Mouse (Mus musculus): Measurements from ENCODE around the gene Cyp8b1. TPM values are rescaled to one million over a fixed set of nuclear protein-coding genes. Genes with fewer than 3 reads are reported as not detected.

The Cyp8b1 gene
- polyA plus RNA-seq, 1 experiment: not detected

GRCm38 (mm10) chr9:121943005-121943404, 26.9 kb upstream of the Cyp8b1 start:
- peaks cover 41% of the 10 kb centered on the region for H3K27me3 ChIP-seq (ENCODE audit: control insufficient read depth, insufficient read depth, insufficient read length)
- H3K79me2 ChIP-seq (ENCODE audit: control insufficient read depth, insufficient read depth): no peaks in the 10 kb centered on the region
- H3K36me3 ChIP-seq (ENCODE audit: control insufficient read depth, insufficient read depth): no peaks in the 10 kb centered on the region
- no peak overlapping the region for H3ac ChIP-seq (ENCODE audit: control insufficient read depth, insufficient read length)
- H3K4me3 ChIP-seq: no peak overlapping the region
- TF ChIP-seq MAX (IDR thresholded peaks at IDR 0.05; ENCODE audit: low read depth): no peak
- no peak for TF ChIP-seq POLR2A (IDR thresholded peaks at IDR 0.05; ENCODE audit: insufficient read length, low read depth)
- TF ChIP-seq TCF3 (IDR thresholded peaks at IDR 0.05; ENCODE audit: insufficient read length, low read depth): no peak
- no peak for TF ChIP-seq POLR2AphosphoS2 (IDR thresholded peaks at IDR 0.05; ENCODE audit: insufficient read length, low read depth)
- no peak for TF ChIP-seq SRF (IDR thresholded peaks at IDR 0.05; ENCODE audit: control insufficient read depth, insufficient read length, low read depth)
- no peak for TF ChIP-seq E2F4 (IDR thresholded peaks at IDR 0.05; ENCODE audit: insufficient read depth)
- no peak for TF ChIP-seq REST (IDR thresholded peaks at IDR 0.05; ENCODE audit: insufficient read depth, insufficient read length)
- no peak for TF ChIP-seq TCF12 (IDR thresholded peaks at IDR 0.05; ENCODE audit: insufficient read depth, poor library complexity, severe bottlenecking)
- no peak for TF ChIP-seq CEBPB (IDR thresholded peaks at IDR 0.05; ENCODE audit: insufficient read depth, poor library complexity, severe bottlenecking)
- TF ChIP-seq MYOD1 (IDR thresholded peaks at IDR 0.05; ENCODE audit: control insufficient read depth in 1 of 3, insufficient read length in 2 of 3, low read depth in 2 of 3): no peak
- no peak for TF ChIP-seq USF1 (IDR thresholded peaks at IDR 0.05; ENCODE audit: low read depth)
- no peak for TF ChIP-seq MYOG (IDR thresholded peaks at IDR 0.05; ENCODE audit: control insufficient read depth in 1 of 3, insufficient read depth in 1 of 3, insufficient read length in 2 of 3, low read depth in 2 of 3)
- no peak overlapping the region for H3K4me2 ChIP-seq (ENCODE audit: low read depth)

DNA sequence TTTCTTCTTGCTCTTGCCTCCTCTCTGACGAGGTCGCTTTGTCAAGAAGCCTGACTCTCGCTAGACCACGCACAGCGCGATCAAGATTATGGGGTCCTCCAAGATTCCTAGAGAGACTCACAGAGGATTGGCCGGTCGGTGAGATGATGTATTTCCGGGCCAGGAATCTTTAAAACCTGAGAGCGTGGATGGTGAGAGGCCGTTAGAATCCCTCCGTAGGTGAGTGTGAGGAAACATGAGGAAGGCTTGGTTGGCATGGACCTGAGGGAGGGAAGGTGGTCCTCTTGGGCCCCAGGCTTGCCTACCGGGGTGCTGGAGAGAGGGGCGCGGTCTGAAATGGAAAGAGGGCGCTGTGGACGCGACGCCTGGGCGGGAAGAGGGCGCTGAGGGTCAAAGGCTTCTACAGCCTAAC, 21.8 kb upstream of the Cyp8b1 start:
- Histone ChIP-seq H3K79me2 (ENCODE audit: control insufficient read depth, insufficient read depth) (no peaks in the 10 kb centered on the region), H3K4me3 (no peak overlapping the region), H3ac (ENCODE audit: control insufficient read depth, insufficient read length) (no peak overlapping the region), H3K4me2 (ENCODE audit: low read depth) (no peak overlapping the region), H3K36me3 (ENCODE audit: control insufficient read depth, insufficient read depth) (no peaks in the 10 kb centered on the region), H3K27me3 (ENCODE audit: control insufficient read depth, insufficient read depth, insufficient read length) (peaks cover 33% of the 10 kb centered on the region)
- TF ChIP-seq MAX (IDR thresholded peaks at IDR 0.05; ENCODE audit: low read depth) (no peak), REST (IDR thresholded peaks at IDR 0.05; ENCODE audit: insufficient read depth, insufficient read length) (no peak), TCF12 (IDR thresholded peaks at IDR 0.05; ENCODE audit: insufficient read depth, poor library complexity, severe bottlenecking) (no peak), E2F4 (IDR thresholded peaks at IDR 0.05; ENCODE audit: insufficient read depth) (no peak), CEBPB (IDR thresholded peaks at IDR 0.05; ENCODE audit: insufficient read depth, poor library complexity, severe bottlenecking) (no peak), SRF (IDR thresholded peaks at IDR 0.05; ENCODE audit: control insufficient read depth, insufficient read length, low read depth) (no peak), MYOD1 (IDR thresholded peaks at IDR 0.05; ENCODE audit: control insufficient read depth in 1 of 3, insufficient read length in 2 of 3, low read depth in 2 of 3) (no peak), TCF3 (IDR thresholded peaks at IDR 0.05; ENCODE audit: insufficient read length, low read depth) (no peak), USF1 (IDR thresholded peaks at IDR 0.05; ENCODE audit: low read depth) (no peak), POLR2A (IDR thresholded peaks at IDR 0.05; ENCODE audit: insufficient read length, low read depth) (no peak)

GRCm38 (mm10) chr9:121937451-121937864, 21.4 kb upstream of the Cyp8b1 start:
- H3K27me3 ChIP-seq (ENCODE audit: control insufficient read depth, insufficient read depth, insufficient read length): peaks cover 32% of the 10 kb centered on the region
- H3K36me3 ChIP-seq (ENCODE audit: control insufficient read depth, insufficient read depth): no peaks in the 10 kb centered on the region
- no peak for TF ChIP-seq CEBPB (IDR thresholded peaks at IDR 0.05; ENCODE audit: insufficient read depth, poor library complexity, severe bottlenecking)
- no peak for TF ChIP-seq POLR2A (IDR thresholded peaks at IDR 0.05; ENCODE audit: insufficient read length, low read depth)
- no peak for TF ChIP-seq POLR2AphosphoS2 (IDR thresholded peaks at IDR 0.05; ENCODE audit: insufficient read length, low read depth)
- no peak for TF ChIP-seq TCF12 (IDR thresholded peaks at IDR 0.05; ENCODE audit: insufficient read depth, poor library complexity, severe bottlenecking)
- no peak for TF ChIP-seq MYOG (IDR thresholded peaks at IDR 0.05; ENCODE audit: control insufficient read depth in 1 of 3, insufficient read depth in 1 of 3, insufficient read length in 2 of 3, low read depth in 2 of 3)
- no peak for TF ChIP-seq USF1 (IDR thresholded peaks at IDR 0.05; ENCODE audit: low read depth)
- no peak for TF ChIP-seq MYOD1 (IDR thresholded peaks at IDR 0.05; ENCODE audit: control insufficient read depth in 1 of 3, insufficient read length in 2 of 3, low read depth in 2 of 3)
- TF ChIP-seq MAX (IDR thresholded peaks at IDR 0.05; ENCODE audit: low read depth): no peak
- TF ChIP-seq SRF (IDR thresholded peaks at IDR 0.05; ENCODE audit: control insufficient read depth, insufficient read length, low read depth): no peak
- no peak for TF ChIP-seq TCF3 (IDR thresholded peaks at IDR 0.05; ENCODE audit: insufficient read length, low read depth)
- H3K4me3 ChIP-seq: no peak overlapping the region
- H3ac ChIP-seq (ENCODE audit: control insufficient read depth, insufficient read length): no peak overlapping the region
- no peak overlapping the region for H3K4me2 ChIP-seq (ENCODE audit: low read depth)
- H3K79me2 ChIP-seq (ENCODE audit: control insufficient read depth, insufficient read depth): no peaks in the 10 kb centered on the region

- H3K4me2 ChIP-seq (ENCODE audit: low read depth): no peak overlapping the region
Observed at GRCm38 (mm10) chr9:121936952-121937351, 20.8 kb upstream of the Cyp8b1 start.

More at GRCm38 (mm10) chr9:121936952-121937351, 20.8 kb upstream of the Cyp8b1 start:
- Histone ChIP-seq H3K4me3 (no peak overlapping the region), H3ac (ENCODE audit: control insufficient read depth, insufficient read length) (no peak overlapping the region), H3K79me2 (ENCODE audit: control insufficient read depth, insufficient read depth) (no peaks in the 10 kb centered on the region), H3K36me3 (ENCODE audit: control insufficient read depth, insufficient read depth) (no peaks in the 10 kb centered on the region), H3K27me3 (ENCODE audit: control insufficient read depth, insufficient read depth, insufficient read length) (peaks cover 32% of the 10 kb centered on the region)
- TF ChIP-seq USF1 (IDR thresholded peaks at IDR 0.05; ENCODE audit: low read depth) (no peak), TCF3 (IDR thresholded peaks at IDR 0.05; ENCODE audit: insufficient read length, low read depth) (no peak), TCF12 (IDR thresholded peaks at IDR 0.05; ENCODE audit: insufficient read depth, poor library complexity, severe bottlenecking) (no peak), REST (IDR thresholded peaks at IDR 0.05; ENCODE audit: insufficient read depth, insufficient read length) (no peak), SRF (IDR thresholded peaks at IDR 0.05; ENCODE audit: control insufficient read depth, insufficient read length, low read depth) (no peak), POLR2AphosphoS2 (IDR thresholded peaks at IDR 0.05; ENCODE audit: insufficient read length, low read depth) (no peak), MYOD1 (IDR thresholded peaks at IDR 0.05; ENCODE audit: control insufficient read depth in 1 of 3, insufficient read length in 2 of 3, low read depth in 2 of 3) (no peak), MYOG (IDR thresholded peaks at IDR 0.05; ENCODE audit: control insufficient read depth in 1 of 3, insufficient read depth in 1 of 3, insufficient read length in 2 of 3, low read depth in 2 of 3) (no peak), POLR2A (IDR thresholded peaks at IDR 0.05; ENCODE audit: insufficient read length, low read depth) (no peak), MAX (IDR thresholded peaks at IDR 0.05; ENCODE audit: low read depth) (no peak)
